Mouse (Mus musculus): ENCODE measurements around the gene Vamp5.

Vamp5 gene

DNA sequence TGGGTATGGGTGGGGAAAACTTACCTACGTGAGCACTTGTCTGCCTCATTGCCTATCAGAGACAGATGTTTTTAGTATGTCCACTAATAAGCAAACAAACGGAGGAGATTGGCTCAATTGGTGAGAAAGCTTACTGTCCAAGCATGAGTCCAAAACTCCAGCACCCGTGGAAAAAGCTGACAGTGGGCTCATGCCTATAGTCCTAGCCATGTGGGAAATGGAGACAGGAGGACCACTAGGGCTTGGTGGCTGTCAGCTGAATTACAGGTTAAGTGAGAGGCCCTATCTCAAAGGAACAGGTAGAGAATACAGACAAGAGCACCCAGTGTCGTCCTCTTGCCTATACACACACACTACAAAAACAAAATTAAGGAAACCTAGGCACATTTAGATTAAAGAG is 34.0 kb downstream of the Vamp5 start:
- DNase-seq (ENCODE audit: low read depth, low spot score): no peak

DNA sequence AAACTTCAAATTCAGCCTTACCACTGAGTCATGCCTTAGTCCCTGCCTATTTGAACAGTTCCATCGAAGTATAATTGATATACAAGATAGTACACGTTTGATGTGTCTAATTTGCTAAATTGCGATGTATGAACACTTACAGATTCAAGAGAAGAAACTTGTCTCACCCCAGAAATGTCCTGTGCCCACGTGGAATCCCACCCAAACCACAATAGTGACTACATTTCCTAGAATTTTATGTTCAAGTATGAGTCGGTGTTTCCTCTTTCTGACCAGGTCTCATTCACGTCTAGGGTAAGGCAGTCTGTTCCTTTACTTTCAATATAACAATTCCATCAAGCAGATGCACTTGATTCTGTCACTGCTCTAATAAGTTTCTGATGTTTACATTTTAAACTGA is 34.6 kb downstream of the Vamp5 start:
- DNase-seq (ENCODE audit: low read depth, low spot score): no peak

DNA sequence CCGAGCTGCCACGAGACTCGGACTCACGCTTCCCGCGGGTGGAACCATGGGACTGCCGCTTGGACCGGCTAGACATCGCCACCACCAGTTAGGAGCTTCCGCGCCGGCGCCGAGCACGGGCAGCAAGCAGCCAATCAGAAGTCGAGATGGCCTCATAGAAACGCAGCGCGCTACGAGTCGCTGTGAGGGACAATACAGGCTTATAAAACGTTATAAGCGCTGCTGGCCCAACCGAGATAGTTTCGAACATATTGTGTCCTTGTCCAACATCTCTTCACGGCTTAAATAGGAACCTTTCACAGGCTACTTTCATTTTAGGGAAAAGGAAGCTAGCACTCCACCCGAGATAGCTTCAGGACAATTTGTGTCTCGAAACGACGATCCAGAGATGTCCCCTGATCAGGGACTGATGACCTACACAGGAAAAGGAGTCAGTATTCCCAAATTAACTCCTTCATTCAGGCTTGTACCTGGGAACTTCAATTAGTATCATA is 35.1 kb downstream of the Vamp5 start, which contains the start of gene Usp39:
Usp39 (minus strand) TSS at position 111 of the 494 bp plus-strand sequence.
- DNase-seq (ENCODE audit: low read depth, low spot score): peak; percentile 91

DNA sequence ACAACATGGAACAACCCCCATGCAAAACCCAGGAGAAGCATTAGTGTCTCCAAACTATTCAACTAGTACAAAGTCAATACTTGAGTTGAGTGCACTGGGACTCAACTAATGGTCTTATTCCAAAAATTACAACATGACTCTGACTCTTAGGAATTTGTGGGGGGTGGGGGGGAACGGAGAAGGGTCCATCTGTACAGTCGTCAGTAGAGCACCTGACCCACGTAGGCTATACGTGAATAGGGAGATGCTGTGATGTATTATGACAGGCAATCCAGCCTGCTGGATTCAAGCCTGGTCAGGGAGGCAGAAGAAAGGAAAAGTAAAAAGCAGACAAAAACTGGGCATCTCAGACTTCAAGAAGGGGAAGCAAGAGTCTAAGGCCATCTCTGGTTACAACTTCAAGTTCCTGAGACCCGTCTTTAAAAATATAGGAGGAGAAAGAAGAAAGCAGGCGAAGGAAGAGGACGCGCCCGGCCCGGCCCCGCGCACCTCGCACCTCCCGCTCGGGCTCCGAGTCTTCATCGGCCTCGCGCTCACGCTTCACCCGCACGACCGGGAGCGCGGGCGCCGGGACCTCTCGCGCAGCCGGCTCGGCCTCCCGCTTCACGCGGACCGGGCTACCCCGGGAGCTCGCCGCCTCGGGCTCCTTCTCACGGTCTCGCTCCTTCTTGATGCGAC is 35.7 kb downstream of the Vamp5 start:
- no peak for DNase-seq (ENCODE audit: low read depth, low spot score)

DNA sequence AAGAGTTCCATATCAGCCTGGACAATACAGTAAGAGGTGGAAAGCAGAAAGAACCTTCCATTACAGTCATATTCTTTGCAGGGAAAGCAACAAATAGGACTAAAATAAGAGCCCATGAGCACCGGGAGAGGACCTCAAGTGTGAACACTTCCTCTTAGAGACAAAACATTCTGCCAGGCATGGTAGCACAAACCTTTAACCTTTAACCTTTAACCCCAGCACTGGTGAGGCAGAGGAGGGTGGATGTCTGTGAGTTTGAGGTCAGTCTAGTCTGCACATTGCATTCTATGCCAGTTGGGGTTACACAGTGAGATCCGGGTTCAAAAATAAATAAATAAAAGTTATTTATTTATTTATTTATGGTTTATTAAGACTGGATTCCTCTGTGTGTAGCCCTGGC is 39.8 kb downstream of the Vamp5 start:
- no peak for DNase-seq (ENCODE audit: low read depth, low spot score)

DNA sequence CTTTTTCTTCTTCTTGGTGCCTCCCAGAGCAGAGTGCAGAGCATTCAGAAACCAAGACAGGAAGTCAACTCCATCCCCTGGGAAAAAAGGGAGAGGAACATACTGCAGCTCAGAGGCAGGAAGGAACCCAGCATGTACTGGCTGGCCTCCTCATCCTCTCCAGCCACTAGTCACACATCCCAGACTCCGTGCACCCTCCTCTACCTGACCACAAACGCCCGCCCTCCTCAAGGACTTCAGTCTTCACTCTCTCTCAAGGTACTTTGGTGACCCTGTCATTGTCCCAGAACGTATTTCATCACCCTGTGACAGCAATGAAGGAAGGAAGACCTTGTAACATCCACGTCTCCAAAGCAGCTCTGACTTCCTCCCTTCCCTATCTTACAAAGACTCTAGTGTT is 47.2 kb downstream of the Vamp5 start:
- DNase-seq (ENCODE audit: low read depth, low spot score): no peak

DNA sequence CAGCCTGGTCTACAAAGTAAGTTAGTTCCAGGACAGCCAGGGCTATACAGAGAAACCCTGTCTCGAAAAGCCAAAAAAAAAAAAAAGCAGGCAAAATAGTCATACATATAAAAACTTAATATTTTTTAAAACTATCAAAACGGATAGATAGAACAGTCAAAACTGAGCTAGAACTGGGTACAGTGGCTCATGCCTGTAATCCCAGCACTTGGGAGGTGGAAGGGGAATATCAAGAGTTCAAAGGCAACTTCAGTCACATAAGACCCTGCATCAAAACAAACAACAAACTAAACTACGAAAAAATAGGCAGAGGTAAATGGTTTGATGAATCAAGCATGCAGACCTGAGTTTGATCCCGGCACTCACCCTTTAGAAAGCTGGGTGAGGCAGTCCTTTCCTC is 50.1 kb downstream of the Vamp5 start:
- DNase-seq (ENCODE audit: low read depth, low spot score): no peak

DNA sequence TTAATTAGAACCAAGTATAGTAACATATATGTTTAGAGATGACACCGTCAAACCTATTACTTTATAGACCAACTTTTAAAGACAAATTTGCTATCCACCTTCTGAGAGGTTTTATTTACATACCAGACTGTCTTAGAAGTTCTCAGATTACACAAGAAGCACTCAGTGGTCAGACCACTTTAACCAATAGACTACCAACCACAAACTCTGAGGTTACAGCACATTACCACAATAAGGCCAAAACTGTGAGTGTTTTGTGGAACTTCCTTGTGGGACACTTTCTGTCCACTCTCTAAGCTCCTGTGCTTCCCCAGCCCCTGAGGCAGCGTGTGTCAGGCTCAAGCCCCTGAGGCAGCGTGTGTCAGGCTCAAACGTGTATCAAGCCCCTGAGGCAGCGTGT is 51.2 kb downstream of the Vamp5 start:
- no peak for DNase-seq (ENCODE audit: low read depth, low spot score)

DNA sequence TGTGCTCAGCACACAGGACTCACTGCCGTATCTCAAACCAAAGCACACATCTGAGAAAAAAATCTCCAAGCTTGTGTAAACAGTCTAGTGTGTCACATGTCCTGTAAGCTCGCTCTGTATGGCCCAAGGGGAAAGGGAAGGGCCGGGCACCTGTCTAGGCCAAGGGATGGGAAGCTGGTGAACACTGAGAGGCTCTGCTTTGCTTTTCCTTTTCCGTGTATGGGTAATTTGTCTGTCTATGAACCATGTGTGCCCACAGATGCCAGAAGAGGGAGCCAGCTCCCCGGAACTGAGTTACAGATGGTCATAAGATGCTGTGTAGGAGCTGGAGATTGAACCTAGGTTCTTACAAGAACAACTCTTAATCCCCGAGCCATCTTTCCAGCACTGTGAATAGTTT is 54.0 kb downstream of the Vamp5 start:
- DNase-seq (ENCODE audit: low read depth, low spot score): no peak

DNA sequence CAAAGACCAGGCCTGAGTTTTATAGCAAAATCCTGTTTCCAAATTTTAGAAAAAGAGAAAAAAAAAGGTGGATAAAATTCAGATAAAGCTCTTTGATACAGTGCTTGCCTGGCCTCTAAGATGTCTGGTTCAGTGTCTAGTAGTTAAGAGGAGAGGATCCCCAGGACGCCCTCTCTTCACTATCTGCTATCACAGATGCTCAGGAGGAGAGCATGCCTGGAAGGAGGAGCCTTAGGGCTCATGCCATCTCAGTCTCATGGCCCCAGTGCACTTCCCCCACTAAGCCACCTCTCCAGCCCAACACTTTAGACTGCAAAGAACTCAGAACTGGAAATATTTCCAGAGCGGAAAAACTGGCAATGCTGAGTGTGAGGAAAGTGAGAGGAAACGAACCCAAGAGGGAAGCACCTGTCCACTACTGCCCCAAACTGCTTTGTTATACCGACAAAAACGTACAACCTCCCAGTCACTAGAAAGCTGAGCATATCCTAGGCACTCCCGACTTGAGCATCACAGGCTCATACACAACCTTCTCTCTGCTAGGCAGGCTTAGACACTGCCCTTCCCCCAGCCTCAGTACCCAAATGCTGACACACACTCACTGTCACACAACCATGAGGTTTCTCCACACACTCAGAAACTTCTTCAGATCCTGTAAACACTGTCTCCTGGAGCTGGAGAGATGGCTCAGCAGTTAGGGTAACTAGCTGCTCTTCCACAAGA is 56.3 kb downstream of the Vamp5 start:
- no peak for DNase-seq (ENCODE audit: low read depth, low spot score)

DNA sequence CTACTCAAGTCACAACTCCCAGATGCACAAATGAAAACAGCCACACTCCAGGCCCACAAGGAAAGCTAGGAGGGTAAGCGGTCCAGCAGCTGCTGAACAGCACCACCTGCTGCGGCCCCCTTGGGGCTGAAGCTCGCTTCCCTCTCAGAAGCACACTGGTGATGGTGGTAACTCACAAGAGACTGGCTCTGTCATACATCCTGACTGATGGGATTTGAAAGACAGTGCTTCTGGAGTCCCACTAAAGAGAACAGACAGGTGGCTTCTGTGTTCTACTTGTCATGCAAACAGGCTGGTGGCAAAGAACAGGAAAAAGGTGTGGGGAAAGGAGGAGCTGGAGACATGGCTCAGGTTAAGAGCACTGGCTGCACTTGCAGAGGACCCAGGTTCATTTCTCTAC is 57.3 kb downstream of the Vamp5 start:
- DNase-seq (ENCODE audit: low read depth, low spot score): no peak

DNA sequence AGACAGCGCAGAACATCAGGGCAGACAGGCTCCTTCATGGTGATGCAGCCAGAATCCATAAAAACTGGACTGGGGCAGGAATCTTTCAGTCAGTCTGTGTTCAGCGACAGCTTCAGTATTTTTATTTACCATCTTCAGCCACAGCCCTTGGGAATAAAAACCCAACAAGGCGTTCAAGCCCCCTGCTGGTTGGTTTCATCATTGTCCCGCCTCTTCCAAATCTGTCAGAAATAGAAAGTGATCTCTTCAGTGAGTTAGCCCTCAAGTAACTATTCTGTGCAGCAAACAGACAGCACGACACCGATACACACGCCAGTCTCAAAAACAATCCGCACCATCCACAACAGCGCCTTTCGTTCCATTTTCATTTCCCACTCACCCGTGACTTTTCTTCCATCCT is 61.2 kb downstream of the Vamp5 start:
- no peak for DNase-seq (ENCODE audit: low read depth, low spot score)
